Mouse (Mus musculus) liver, postnatal 0 days (tissue): ENCODE data around the gene Prpf4. TPM values are rescaled to one million over a fixed set of nuclear protein-coding genes. Genes with fewer than 3 reads are reported as not detected.

Experiments used
- ATAC-seq: fragments of 200-750 bp; cut with Nextera tagmentation; 2 replicates; pipeline ENCODE4 v1.8.0; 2017; ENCODE audit warnings: mild to moderate bottlenecking, moderate library complexity
- DNase-seq: peaks from one replicate; pipeline ENCODE4 v3.0.0-alpha.2; 2016
- H3K27ac ChIP-seq: fragments of 300-500 bp; sonication (generic); 2 replicates; pipeline ENCODE4 v1.5.1; 2014; ENCODE audit warnings: antibody characterized with exemption, moderate library complexity, mild to moderate bottlenecking, low read depth
- H3K27me3 ChIP-seq: fragments of 300-500 bp; sonication (generic); 2 replicates; pipeline ENCODE4 v1.6.1; 2014; ENCODE audit warnings: low read length, control low read depth, mixed read lengths; ENCODE audit not compliant: insufficient read depth
- H3K36me3 ChIP-seq: fragments of 300-500 bp; sonication (generic); replicated peaks from 2 replicates; pipeline ENCODE4 v1.6.1; 2014; ENCODE audit warnings: mild to moderate bottlenecking, control low read depth, low read length, moderate library complexity, mixed read lengths; ENCODE audit not compliant: insufficient read depth
- H3K4me1 ChIP-seq: fragments of 300-500 bp; sonication (generic); 2 replicates; pipeline ENCODE4 v1.6.1; 2014; ENCODE audit warnings: antibody characterized with exemption, mild to moderate bottlenecking, control low read depth; ENCODE audit not compliant: insufficient read depth
- H3K4me2 ChIP-seq: fragments of 300-500 bp; sonication (generic); 2 replicates; pipeline ENCODE4 v1.6.1; 2014; ENCODE audit warnings: low read depth, mild to moderate bottlenecking, low read length, moderate library complexity, mixed read lengths
- H3K4me3 ChIP-seq: fragments of 300-500 bp; sonication (generic); 2 replicates; pipeline ENCODE4 v1.5.1; 2014; ENCODE audit warnings: low read depth, low read length
- H3K9ac ChIP-seq: fragments of 300-500 bp; sonication (generic); replicated peaks from 2 replicates; pipeline ENCODE4 v1.6.1; 2014; ENCODE audit warnings: mild to moderate bottlenecking, moderate library complexity
- H3K9me3 ChIP-seq: fragments of 300-500 bp; sonication (generic); 2 replicates; pipeline ENCODE4 v1.6.1; 2016; ENCODE audit warnings: mild to moderate bottlenecking, control low read depth, low read length, mixed read lengths
- CTCF ChIP-seq: sonication (generic); IDR thresholded peaks from 2 replicates; pipeline ENCODE4 v1.5.1; 2016; ENCODE audit warnings: antibody characterized with exemption, low read depth
- EP300 ChIP-seq: IDR thresholded peaks from 2 replicates; pipeline ENCODE4 v1.6.1; 2016; ENCODE audit warnings: antibody characterized with exemption, low read depth, mild to moderate bottlenecking
- WGBS: fragments of 180-500 bp; shearing (Covaris S2); extraction: QIAGEN DNeasy Blood & Tissue Kit; methylation state at CpG from one replicate; pipeline ENCODE4 v1.1.7; 2014; ENCODE audit not compliant: insufficient replicate concordance; 5-methylcytosine and 5-hydroxymethylcytosine counted together
- polyA plus RNA-seq: library from polyadenylated mRNA; unstranded; fragments of >200 nt; fragmentation: Nextera tagmentation; extraction: Ambion mirVana; gene quantifications from 2 replicates; pipeline ENCODE4 v1.2.1, GENCODE M21; 2015

The Prpf4 gene
- polyA plus RNA-seq, 1 experiment from 2014 or later, result 6.2 TPM

- peak overlapping the region; percentile 52 for H3K27ac ChIP-seq
- no peak for TF ChIP-seq CTCF
- peak; percentile 50 for TF ChIP-seq EP300
- no peak overlapping the region for H3K9ac ChIP-seq
- H3K36me3 ChIP-seq, result peaks cover 20% of the 10 kb centered on the region
- H3K27me3 ChIP-seq, result no peaks in the 10 kb centered on the region
- H3K4me2 ChIP-seq, result 0 out of 2 replicates have a peak overlapping the region, but pooled peaks have one; percentile 22
- no peaks in the 10 kb centered on the region for H3K9me3 ChIP-seq
- H3K4me1 ChIP-seq, result peaks cover 24% of the 10 kb centered on the region
- ATAC-seq (no peak), DNase-seq (no peak)
- WGBS, result 74% methylated on average over 6 of the region's 6 CpGs
- no peak overlapping the region for H3K4me3 ChIP-seq
These were observed 25.4 kb upstream of the Prpf4 start for GRCm38 (mm10) chr4:62383207-62383606.

- Histone ChIP-seq H3K4me1 (peaks cover 21% of the 10 kb centered on the region), H3K9ac (no peak overlapping the region), H3K9me3 (no peaks in the 10 kb centered on the region), H3K4me2 (peak overlapping the region; percentile 22), H3K4me3 (no peak overlapping the region), H3K36me3 (peaks cover 24% of the 10 kb centered on the region), H3K27ac (peak overlapping the region; percentile 52), H3K27me3 (no peaks in the 10 kb centered on the region)
- DNase-seq (no peak), ATAC-seq (peak; percentile 78)
- whole genome bisulfite sequencing, result 66% methylated on average over 7 of the region's 7 CpGs
- TF ChIP-seq CTCF (no peak), EP300 (no peak)
These were observed 24.8 kb upstream of the Prpf4 start for GRCm38 (mm10) chr4:62383752-62384151.

- H3K4me2 ChIP-seq, result peak overlapping the region; percentile 22; the same call in 1 of the 2 replicates
- no peak for DNase-seq
- peak overlapping the region; percentile 52 for H3K27ac ChIP-seq
These were observed 24.4 kb upstream of the Prpf4 start for GRCm38 (mm10) chr4:62384159-62384558.

DNA sequence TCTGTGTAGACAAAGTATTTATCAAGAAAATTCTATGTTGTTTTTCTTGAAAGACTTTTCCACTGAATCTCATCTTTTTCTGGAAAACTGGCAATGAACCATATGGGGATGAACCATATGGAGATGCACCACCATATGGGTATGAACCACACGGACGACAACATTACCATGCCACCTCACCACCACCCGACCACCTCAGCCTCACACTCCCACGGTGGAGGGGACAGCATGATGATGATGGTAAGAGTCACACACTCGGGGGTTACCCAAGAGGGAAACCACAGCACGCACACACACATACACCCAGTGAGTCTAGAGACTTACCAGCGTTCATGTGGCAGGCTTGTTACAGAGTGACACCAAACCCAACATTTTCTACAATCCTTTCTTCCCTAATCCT, 23.2 kb upstream of the Prpf4 start:
- WGBS, result 80% methylated on average over 7 of the region's 7 CpGs
- peaks cover 34% of the 10 kb centered on the region for H3K36me3 ChIP-seq

More at GRCm38 (mm10) chr4:62384159-62384558, 24.4 kb upstream of the Prpf4 start:
- TF ChIP-seq CTCF, result 0 out of 2 replicates have a peak, but pooled peaks have one; percentile 7
- TF ChIP-seq EP300, result no peak
- ATAC-seq, result peak; percentile 90
- Histone ChIP-seq H3K9me3 (no peaks in the 10 kb centered on the region), H3K27me3 (no peaks in the 10 kb centered on the region), H3K9ac (no peak overlapping the region), H3K4me1 (peaks cover 19% of the 10 kb centered on the region), H3K36me3 (peaks cover 28% of the 10 kb centered on the region), H3K4me3 (no peak overlapping the region)
- WGBS, result 71% methylated on average over 1 of the region's 1 CpGs

GRCm38 (mm10) chr4:62389592-62390512, 18.7 kb upstream of the Prpf4 start:
- no peak for DNase-seq
- Histone ChIP-seq H3K9ac (no peak overlapping the region), H3K9me3 (no peaks in the 10 kb centered on the region), H3K27ac (peak overlapping the region; percentile 29; the same call in 1 of the 2 replicates), H3K4me2 (no peak overlapping the region), H3K36me3 (peaks cover 51% of the 10 kb centered on the region), H3K4me3 (no peak overlapping the region), H3K27me3 (no peaks in the 10 kb centered on the region), H3K4me1 (peaks cover 8% of the 10 kb centered on the region; the same call in 1 of the 2 replicates)
- WGBS, result 66% methylated on average over 5 of the region's 5 CpGs
- TF ChIP-seq EP300 (no peak), CTCF (no peak)
- ATAC-seq, result no peak; the same call in 1 of the 2 replicates

More for the DNA sequence above, 23.2 kb upstream of the Prpf4 start:
- DNase-seq (no peak), ATAC-seq (no peak)
- no peak overlapping the region for H3K4me3 ChIP-seq
- TF ChIP-seq CTCF (no peak), EP300 (no peak)
- H3K4me2 ChIP-seq, result no peak overlapping the region
- no peak overlapping the region for H3K27ac ChIP-seq
- no peaks in the 10 kb centered on the region for H3K27me3 ChIP-seq
- H3K4me1 ChIP-seq, result peaks cover 21% of the 10 kb centered on the region
- no peaks in the 10 kb centered on the region for H3K9me3 ChIP-seq
- H3K9ac ChIP-seq, result no peak overlapping the region

DNA sequence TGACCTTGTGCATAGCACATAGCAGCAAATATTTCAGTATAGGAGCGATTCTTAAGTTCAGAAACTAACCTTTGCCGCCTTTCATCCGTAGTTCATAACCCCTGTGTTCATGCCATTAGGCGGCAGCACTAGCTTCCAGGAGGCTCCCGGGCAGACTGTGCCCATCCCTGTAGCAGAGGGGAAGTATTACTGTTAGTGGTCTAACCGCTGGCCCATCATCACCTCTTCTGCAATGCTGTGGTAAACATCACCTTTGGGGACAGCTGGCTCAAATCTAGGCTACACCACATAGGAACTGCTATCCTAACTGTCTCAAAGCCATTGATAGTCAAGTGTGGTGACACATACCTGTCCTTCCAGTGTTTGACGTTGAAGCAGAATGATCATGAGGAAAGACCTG, 16.7 kb upstream of the Prpf4 start:
- H3K9me3 ChIP-seq, result no peaks in the 10 kb centered on the region
- H3K27me3 ChIP-seq, result no peaks in the 10 kb centered on the region
- peaks cover 14% of the 10 kb centered on the region for H3K4me1 ChIP-seq
- H3K4me3 ChIP-seq, result no peak overlapping the region
- no peak overlapping the region for H3K9ac ChIP-seq
- no peak overlapping the region for H3K4me2 ChIP-seq
- DNase-seq (peak; percentile 32), ATAC-seq (no peak)
- WGBS, result 70% methylated on average over 7 of the region's 7 CpGs
- TF ChIP-seq CTCF (peak; percentile 22; the same call in 1 of the 2 replicates), EP300 (no peak)
- peaks cover 54% of the 10 kb centered on the region for H3K36me3 ChIP-seq
- no peak overlapping the region for H3K27ac ChIP-seq
